Mouse (Mus musculus): ENCODE data around the gene Gm33543.

Gm33543 gene

GRCm38 (mm10) chr10:95778622-95779021, 64.1 kb downstream of the Gm33543 start:
- DNase-seq (ENCODE audit: low read depth): no peak

- no peak for DNase-seq (ENCODE audit: low read depth)
Measured at GRCm38 (mm10) chr10:95777701-95778320, 64.9 kb downstream of the Gm33543 start.

GRCm38 (mm10) chr10:95777071-95777470, 65.7 kb downstream of the Gm33543 start:
- DNase-seq (ENCODE audit: low read depth): no peak

- no peak for DNase-seq (ENCODE audit: low read depth)
Measured at GRCm38 (mm10) chr10:95774856-95775255, 67.9 kb downstream of the Gm33543 start.

- no peak for DNase-seq (ENCODE audit: low read depth)
Measured at GRCm38 (mm10) chr10:95774001-95774628, 68.6 kb downstream of the Gm33543 start.
